Mouse (Mus musculus) testis, adult 2 months (tissue): ENCODE results near the gene Nt5m. TPM values are rescaled to one million over a fixed set of nuclear protein-coding genes. Genes with fewer than 3 reads are reported as not detected.

Experiments used
- H3K27ac ChIP-seq: fragments of 200-500 bp; 2 replicates; pipeline ENCODE4 v1.5.1; 2012; ENCODE audit warnings: low read depth, low read length; ENCODE audit not compliant: control insufficient read depth, insufficient read depth
- H3K27me3 ChIP-seq: fragments of 200-500 bp; 2 replicates; pipeline ENCODE4 v1.6.1; 2012; ENCODE audit warnings: mild to moderate bottlenecking, low read length, moderate library complexity; ENCODE audit not compliant: control insufficient read depth, insufficient read depth
- H3K36me3 ChIP-seq: fragments of 200-500 bp; 2 replicates; pipeline ENCODE4 v1.6.1; 2012; ENCODE audit warnings: mild to moderate bottlenecking, low read length; ENCODE audit not compliant: control insufficient read depth, insufficient read depth
- H3K4me1 ChIP-seq: fragments of 200-500 bp; 2 replicates; pipeline ENCODE4 v1.6.1; 2012; ENCODE audit warnings: low read length; ENCODE audit not compliant: control insufficient read depth, insufficient read depth
- H3K4me3 ChIP-seq: fragments of 200-500 bp; 2 replicates; pipeline ENCODE4 v1.5.1; 2012; ENCODE audit warnings: low read depth, mild to moderate bottlenecking, low read length, moderate library complexity, mixed read lengths; ENCODE audit not compliant: control insufficient read depth
- CTCF ChIP-seq: fragments of 200-500 bp; IDR thresholded peaks from 2 replicates; pipeline ENCODE4 v1.5.1; 2012; ENCODE audit warnings: low read depth, mild to moderate bottlenecking, inconsistent platforms, low read length, moderate library complexity; ENCODE audit not compliant: control insufficient read depth, insufficient read depth, insufficient replicate concordance
- POLR2A ChIP-seq: fragments of 200-500 bp; IDR thresholded peaks from 2 replicates; pipeline ENCODE4 v1.6.1; 2012; ENCODE audit warnings: low read depth, mild to moderate bottlenecking, inconsistent platforms, low read length, moderate library complexity; ENCODE audit not compliant: control insufficient read depth
- polyA plus RNA-seq: library from polyadenylated mRNA; depleted of rRNA; stranded (reverse); fragments of >200 nt; gene quantifications from 2 replicates; pipeline ENCODE4 v1.2.3, GENCODE M21; 2012

Gene Nt5m
- polyA plus RNA-seq, 1 experiment, result 97.1 TPM

GRCm38 (mm10) chr11:59872124-59872523, 32.9 kb downstream of the Nt5m start:
- no peak for TF ChIP-seq POLR2A
- no peak for TF ChIP-seq CTCF
- Histone ChIP-seq H3K4me3 (no peak overlapping the region), H3K27me3 (no peaks in the 10 kb centered on the region), H3K4me1 (no peaks in the 10 kb centered on the region), H3K36me3 (no peaks in the 10 kb centered on the region; the same call in 1 of the 2 replicates), H3K27ac (no peak overlapping the region)

- H3K4me1 ChIP-seq, result peaks cover 2% of the 10 kb centered on the region; the same call in 1 of the 2 replicates
- TF ChIP-seq POLR2A (no peak), CTCF (peak; percentile 73; the same call in 1 of the 2 replicates)
- H3K27me3 ChIP-seq, result no peaks in the 10 kb centered on the region
- H3K27ac ChIP-seq, result no peak overlapping the region
- no peak overlapping the region for H3K4me3 ChIP-seq
- H3K36me3 ChIP-seq, result no peaks in the 10 kb centered on the region; the same call in 1 of the 2 replicates
These were observed 40.8 kb downstream of the Nt5m start for GRCm38 (mm10) chr11:59880031-59880430.

GRCm38 (mm10) chr11:59885217-59885986, 46.2 kb downstream of the Nt5m start:
- no peak overlapping the region for H3K4me3 ChIP-seq

GRCm38 (mm10) chr11:59886952-59887351, 47.7 kb downstream of the Nt5m start:
- TF ChIP-seq POLR2A, result no peak
- TF ChIP-seq CTCF, result no peak
- H3K36me3 ChIP-seq, result no peaks in the 10 kb centered on the region
- no peaks in the 10 kb centered on the region for H3K27me3 ChIP-seq
- H3K4me1 ChIP-seq, result peaks cover 14% of the 10 kb centered on the region
- H3K27ac ChIP-seq, result no peak overlapping the region
- H3K4me3 ChIP-seq, result no peak overlapping the region

More at GRCm38 (mm10) chr11:59885217-59885986, 46.2 kb downstream of the Nt5m start:
- H3K27ac ChIP-seq, result peak overlapping the region; percentile 60
- peaks cover 12% of the 10 kb centered on the region for H3K4me1 ChIP-seq
- H3K36me3 ChIP-seq, result no peaks in the 10 kb centered on the region
- no peak for TF ChIP-seq POLR2A
- H3K27me3 ChIP-seq, result no peaks in the 10 kb centered on the region

- Histone ChIP-seq H3K4me1 (peaks cover 21% of the 10 kb centered on the region), H3K36me3 (no peaks in the 10 kb centered on the region), H3K27ac (no peak overlapping the region), H3K27me3 (no peaks in the 10 kb centered on the region), H3K4me3 (no peak overlapping the region)
- TF ChIP-seq CTCF (no peak), POLR2A (no peak)
These were observed 48.9 kb downstream of the Nt5m start for GRCm38 (mm10) chr11:59888151-59888550.

GRCm38 (mm10) chr11:59891854-59892253, 52.6 kb downstream of the Nt5m start:
- Histone ChIP-seq H3K4me1 (peaks cover 13% of the 10 kb centered on the region), H3K4me3 (no peak overlapping the region), H3K27me3 (no peaks in the 10 kb centered on the region), H3K36me3 (no peaks in the 10 kb centered on the region), H3K27ac (no peak overlapping the region)
- TF ChIP-seq CTCF (no peak), POLR2A (no peak)

- no peaks in the 10 kb centered on the region for H3K36me3 ChIP-seq
- TF ChIP-seq POLR2A, result no peak
- TF ChIP-seq CTCF, result no peak
- H3K4me1 ChIP-seq, result peaks cover 13% of the 10 kb centered on the region
- H3K27me3 ChIP-seq, result no peaks in the 10 kb centered on the region
- no peak overlapping the region for H3K27ac ChIP-seq
- no peak overlapping the region for H3K4me3 ChIP-seq
These were observed 54.0 kb downstream of the Nt5m start for GRCm38 (mm10) chr11:59893153-59893788.
